Mouse (Mus musculus): Measurements from ENCODE around the gene Sestd1.

The Sestd1 gene

GRCm38 (mm10) chr2:77280512-77281409, at the start of gene Sestd1:
Sestd1 (minus strand) TSS chr2:77280592.
- DNase-seq (ENCODE audit: low spot score in 2 of 2): peak in 1 of 2 experiments; percentile 57

GRCm38 (mm10) chr2:77327246-77327645, 46.9 kb upstream of the Sestd1 start:
- DNase-seq (ENCODE audit: low spot score in 2 of 2): no peak

DNA sequence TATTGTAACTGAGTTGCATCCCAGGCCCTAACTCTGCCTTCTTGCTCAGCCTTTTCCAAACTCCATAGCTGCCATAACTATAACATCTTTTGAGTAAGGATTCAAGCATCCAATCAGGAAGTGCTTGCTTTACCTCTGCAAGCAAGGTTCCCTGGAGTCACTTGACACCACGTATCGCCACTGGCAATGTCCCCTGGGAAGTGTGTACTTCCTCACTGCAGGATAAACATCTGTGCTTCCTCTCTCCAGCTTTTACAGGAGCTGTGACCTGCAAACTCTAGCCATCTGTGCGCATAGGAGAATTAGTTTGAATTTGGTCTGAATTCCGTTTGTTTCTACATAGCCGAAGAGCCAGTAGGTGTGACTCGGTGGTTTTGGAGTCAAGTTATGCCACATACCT, 43.3 kb upstream of the Sestd1 start:
- DNase-seq (ENCODE audit: low spot score in 2 of 2): no peak

GRCm38 (mm10) chr2:77323156-77323555, 42.8 kb upstream of the Sestd1 start:
- DNase-seq (ENCODE audit: low spot score in 2 of 2): no peak

DNA sequence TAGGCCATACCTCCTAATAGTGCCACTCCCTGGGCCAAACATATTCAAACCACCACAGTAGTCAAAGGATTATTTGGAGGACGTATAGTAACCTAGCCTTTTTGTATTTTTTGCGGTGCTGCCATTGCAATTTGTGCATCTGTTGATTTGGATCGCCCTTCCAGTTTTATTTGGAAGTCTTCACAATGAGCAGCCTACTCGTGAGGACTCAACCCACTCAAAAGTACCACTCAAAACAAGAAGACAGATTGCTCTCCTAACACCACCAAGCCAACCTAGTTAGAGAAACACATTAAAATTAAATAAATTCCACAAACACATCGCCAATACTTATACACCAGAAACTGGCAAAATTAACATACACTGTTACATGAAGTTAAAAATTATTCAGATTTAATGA, 38.8 kb upstream of the Sestd1 start:
- no peak for DNase-seq (ENCODE audit: low spot score in 2 of 2)

GRCm38 (mm10) chr2:77316961-77317360, 36.6 kb upstream of the Sestd1 start:
- DNase-seq (ENCODE audit: low spot score in 2 of 2): no peak

DNA sequence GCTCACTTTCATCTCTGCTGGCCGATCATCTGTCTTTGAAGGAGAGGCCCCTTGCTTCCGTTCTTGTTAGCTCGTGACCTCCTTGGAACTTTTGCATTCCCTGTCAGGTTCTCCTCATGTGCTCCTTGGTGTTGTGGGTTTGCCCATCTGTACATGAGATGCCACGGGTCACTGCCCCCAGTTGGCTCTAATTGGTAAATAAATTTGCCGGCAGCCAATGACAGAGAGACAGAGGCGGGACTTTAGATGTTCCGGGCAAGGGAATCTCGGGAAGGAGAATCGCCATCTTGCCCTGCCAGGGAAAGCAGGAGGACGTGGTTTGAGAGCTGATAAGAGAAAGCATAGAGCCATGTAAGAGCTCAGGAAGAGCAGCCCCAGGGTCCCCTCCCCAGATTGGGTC, 33.5 kb upstream of the Sestd1 start:
- no peak for DNase-seq (ENCODE audit: low spot score in 2 of 2)

DNA sequence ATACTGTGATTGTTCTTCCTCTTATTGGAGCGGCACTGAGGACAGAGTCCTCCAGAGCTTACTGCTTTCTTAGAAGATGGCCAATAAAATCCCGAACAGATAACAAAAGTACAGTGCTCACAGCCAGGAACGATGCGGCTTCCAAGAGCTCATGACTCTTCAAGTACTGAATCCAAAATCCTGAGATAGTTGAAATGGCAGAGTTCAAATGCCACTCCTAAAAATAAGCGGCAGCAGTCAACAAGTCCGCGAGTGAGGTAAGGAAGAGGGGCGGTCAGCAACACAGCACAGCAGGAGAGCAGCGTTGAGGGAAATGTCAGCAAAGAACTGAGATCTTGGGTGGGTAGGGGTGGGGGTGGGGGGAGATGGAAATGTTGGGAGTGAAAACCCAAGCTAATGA, 32.2 kb upstream of the Sestd1 start:
- no peak for DNase-seq (ENCODE audit: low spot score in 2 of 2)

DNA sequence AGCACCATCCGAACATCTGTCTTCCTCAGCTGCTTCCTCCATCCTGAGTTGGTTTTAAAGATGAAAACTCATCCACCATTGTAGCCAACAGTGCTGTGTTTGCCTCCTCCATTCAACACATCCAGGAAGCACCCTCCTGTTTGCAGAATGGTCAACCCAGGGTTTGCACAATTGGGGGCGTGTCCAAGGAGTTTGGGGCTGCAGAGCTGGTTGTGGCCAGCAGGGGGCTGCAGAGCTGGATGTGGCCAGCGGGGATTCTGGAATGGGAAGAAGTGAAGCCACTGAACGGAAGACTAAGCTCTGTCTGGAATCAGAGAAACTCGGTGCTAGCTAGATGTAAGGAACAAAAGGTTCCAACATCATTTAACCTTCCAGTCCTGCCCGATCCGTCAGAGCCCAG, 28.9 kb upstream of the Sestd1 start:
- DNase-seq (ENCODE audit: low spot score in 2 of 2): no peak

- DNase-seq (ENCODE audit: low spot score in 2 of 2): no peak
Measured at GRCm38 (mm10) chr2:77304494-77304893, 24.1 kb upstream of the Sestd1 start.

DNA sequence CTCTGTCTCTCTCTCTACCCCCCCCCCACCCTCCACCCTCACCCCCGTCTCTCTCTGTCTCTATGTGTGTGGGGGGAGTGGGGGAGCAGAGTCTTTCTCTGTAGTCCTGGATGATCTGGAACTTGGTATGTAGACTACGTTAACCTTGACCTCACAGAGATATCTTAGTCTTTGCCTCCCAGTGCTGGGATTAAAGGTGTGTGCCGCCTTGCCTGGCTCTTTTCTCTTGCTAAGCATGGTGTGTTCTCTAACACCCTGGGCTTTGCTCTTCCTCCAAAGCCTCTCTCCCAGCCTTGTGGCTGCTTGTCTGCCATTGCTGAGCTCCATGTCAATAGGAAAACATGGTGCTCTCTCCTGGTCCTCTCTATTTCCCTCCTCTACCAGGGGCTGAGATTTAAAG, 23.3 kb upstream of the Sestd1 start:
- no peak for DNase-seq (ENCODE audit: low spot score in 2 of 2)

DNA sequence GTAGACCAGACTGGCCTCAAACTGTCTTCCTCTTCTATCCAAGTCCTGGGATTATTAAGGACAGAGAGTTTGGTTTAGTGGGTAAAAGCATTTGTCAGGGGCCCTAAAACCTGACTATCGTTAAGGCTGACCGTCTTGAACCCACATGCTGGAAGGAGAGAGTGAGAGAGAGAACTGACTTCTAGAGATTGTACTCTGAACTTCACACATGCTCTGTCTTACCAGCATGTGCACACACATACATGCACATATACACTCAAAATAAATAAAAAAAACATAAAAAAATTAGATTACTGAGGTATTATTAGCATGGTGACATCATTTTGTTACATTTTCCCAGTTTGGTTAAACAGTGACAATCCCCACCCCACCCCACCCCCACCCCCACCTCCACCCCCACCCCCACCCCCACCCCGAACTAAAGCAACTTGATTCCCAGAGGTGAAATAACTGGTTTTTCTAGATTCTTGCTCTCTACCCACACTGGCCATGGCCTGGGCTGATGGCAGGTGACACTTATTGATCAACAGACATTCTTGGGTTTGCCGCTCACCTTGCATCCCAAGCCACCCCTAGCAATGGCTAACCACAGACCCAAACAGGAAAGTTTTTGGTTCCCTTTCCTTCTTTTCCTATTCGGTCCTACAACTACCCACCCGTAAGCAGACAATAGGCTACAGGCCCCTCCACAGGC, 22.4 kb upstream of the Sestd1 start:
- DNase-seq (ENCODE audit: low spot score in 2 of 2): no peak

DNA sequence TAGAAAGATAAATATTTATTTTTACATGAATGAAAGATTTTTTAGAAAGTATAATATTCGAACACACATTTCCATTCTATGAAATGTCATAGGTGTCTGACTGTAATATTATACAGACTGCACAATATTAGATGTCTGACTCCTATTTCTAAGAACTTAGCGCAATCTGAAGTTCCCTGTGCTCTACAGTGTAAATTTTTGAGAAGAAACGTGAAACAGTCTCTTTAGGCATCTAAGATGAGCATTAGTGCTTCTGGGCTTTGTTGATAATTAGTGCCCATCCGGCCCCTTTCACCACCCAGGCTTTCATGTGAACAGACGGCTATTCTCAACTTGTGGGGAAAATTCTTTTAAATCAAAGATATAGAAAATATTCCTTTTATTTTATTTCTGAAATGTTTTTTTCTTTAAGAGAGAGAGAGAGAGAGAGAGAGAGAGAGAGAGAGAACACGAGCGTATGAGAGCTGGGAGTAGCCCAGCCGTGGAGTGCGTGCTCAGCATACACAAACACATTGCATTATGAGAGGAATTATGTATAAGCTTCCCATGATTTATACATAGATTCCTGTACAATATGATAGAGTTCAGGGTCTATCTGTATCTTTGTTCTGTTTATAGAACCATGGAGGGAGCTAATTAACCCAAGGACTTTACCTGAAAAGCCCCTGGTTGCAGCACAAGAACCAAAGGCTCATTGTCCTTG, 21.4 kb upstream of the Sestd1 start:
- DNase-seq (ENCODE audit: low spot score in 2 of 2): no peak

DNA sequence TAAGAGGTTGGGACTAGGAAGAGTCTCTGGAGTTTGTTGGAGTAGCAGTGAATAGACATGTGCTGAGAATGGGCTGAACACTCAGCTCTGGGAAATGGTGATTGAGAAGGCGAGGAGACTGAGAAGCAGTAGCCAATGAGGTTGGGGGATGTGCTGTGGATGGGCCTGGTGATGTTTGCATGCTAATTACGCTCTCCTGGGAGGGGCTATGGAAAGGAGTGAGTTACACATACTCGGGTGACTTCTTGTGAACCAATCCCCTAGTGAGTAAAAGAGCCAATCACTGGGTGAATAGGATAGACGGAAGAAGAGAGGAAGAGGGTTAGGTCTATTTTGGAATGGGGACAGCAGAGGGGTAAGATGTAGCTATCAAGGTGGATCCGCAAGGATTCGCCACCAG, 9.3 kb upstream of the Sestd1 start:
- no peak for DNase-seq (ENCODE audit: low spot score in 2 of 2)

GRCm38 (mm10) chr2:77286755-77287154, 6.4 kb upstream of the Sestd1 start:
- DNase-seq (ENCODE audit: low spot score in 2 of 2): no peak

- no peak for DNase-seq (ENCODE audit: low spot score in 2 of 2)
Measured at GRCm38 (mm10) chr2:77284281-77284899, 4.0 kb upstream of the Sestd1 start.

DNA sequence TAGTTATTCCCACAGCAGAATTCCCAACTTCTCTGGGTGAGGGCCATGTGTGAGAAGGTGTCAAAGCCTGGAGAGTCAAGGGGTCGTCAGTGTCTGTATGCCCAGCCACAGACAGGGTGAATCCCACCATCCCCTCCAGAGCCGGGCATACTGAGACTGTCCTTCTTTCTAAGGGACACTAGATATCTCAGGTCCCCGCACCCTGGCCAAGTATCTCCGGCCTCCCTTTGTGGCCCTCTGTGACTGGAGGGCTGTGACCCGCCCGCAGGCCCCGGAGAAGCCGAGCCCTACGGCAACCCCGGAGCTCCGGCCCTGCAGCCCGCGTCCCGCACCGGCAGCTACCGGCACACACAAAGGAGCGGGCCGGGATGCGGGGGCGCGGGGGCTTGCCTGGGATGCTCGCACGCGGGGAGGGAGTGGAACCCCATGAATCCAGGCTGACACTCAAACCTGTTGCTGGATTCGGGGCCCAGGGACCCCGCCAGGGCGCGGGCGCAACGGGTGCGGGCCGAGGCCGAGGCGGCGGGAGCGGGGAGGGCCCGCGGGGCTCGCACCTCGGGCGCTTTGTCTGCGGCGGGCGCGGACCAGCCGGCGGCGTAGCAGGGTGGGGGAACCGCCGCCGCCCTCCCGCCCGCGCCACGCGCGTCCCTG, 406 bp downstream of the Sestd1 start:
- peak in 1 of 2 experiments; percentile 51 for DNase-seq (ENCODE audit: low spot score in 2 of 2)

DNA sequence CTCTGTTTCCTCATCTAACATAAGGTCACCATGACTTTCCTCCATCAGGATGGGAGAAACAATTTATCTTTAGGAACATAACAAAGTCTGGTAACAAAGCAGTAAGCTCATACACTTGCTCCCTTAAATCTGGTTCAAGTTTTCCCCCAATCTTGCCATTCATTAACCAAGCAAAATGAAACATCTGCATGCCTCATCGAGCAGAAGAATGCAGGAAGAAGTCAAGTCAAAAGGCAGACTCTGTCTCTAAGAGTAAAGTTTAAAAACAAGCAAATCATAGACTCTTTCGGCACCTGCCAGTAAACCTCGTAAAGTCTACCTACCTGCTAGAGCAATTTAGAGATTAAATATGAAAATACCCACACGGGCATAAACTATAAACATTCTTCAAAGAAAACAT, 3.1 kb downstream of the Sestd1 start:
- no peak for DNase-seq (ENCODE audit: low spot score in 2 of 2)

GRCm38 (mm10) chr2:77275851-77276250, 4.5 kb downstream of the Sestd1 start:
- no peak for DNase-seq (ENCODE audit: low spot score in 2 of 2)

GRCm38 (mm10) chr2:77274976-77275641, 5.3 kb downstream of the Sestd1 start:
- no peak for DNase-seq (ENCODE audit: low spot score in 2 of 2)

DNA sequence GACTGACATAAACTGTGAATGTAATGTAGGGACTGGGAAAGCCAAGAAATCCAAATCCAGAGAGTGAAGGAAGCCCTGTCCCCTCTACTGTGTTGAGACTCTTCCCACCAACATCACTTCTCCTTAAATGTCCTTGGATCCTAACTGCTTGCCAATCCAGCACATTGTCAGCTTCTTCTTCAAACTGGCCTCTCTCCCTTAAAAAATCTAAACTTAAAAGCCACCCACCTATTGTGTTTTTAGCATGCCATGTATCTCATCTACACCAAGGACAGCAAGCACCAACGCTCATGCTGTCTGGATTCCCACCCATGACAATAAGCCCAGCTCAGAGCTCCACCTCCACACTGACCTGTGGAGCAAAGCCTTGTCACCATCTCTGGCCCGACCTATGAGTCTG, 7.4 kb downstream of the Sestd1 start:
- no peak for DNase-seq (ENCODE audit: low spot score in 2 of 2)

All from frontal cortex, postnatal 10 days (tissue).